Mouse (Mus musculus) megakaryocyte, embryonic 14.5 days (primary cell): ENCODE measurements around the gene Klhl20.

ENCODE experiments used
- FLI1 ChIP-seq: IDR thresholded peaks from 2 replicates; pipeline ENCODE4 v1.6.1; 2012; ENCODE audit warnings: low read length, inconsistent platforms, mixed read lengths
- GATA1 ChIP-seq: IDR thresholded peaks from 3 replicates; pipeline ENCODE4 v1.6.1; 2012; ENCODE audit warnings: mixed read lengths, low read length, inconsistent platforms, borderline replicate concordance

DNA sequence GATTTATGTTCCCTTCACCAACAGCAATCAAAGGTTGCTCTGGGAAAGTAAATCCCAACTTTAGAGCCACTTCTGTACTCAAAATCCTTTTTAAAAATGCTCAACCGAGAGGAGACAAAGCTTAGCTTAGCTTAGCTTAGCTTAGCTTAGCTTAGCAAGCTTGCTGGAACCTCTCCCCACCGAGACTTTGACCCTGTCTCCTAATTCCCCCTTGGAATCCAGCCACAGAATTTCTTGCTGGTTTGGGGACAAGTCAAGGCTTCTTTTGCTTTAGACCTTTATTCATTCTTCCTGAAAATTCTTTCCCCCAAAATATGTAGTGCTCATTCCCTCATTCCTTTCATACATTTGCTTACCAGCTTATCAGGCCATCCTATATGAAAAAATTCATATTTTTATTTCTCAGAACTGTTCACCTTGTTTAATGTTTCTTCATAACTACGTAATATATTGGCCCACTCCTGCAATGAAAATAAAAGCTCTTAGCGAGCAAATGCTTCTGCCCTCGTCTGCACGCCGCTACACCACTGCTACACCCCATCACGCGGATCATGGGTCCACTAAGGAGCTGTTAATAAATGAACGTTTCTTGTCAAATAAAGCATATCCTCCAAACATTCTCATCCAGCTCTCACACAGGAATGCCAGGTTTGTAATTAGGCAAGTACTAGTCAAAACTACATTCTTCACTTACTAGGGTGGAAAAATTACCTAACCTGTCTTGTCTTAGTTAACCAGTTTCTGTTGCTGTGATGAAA lies 8.5 kb downstream of the Klhl20 start:
- TF ChIP-seq GATA1 (no peak), FLI1 (no peak)
